Mouse (Mus musculus) testis, adult 2 months (tissue): ENCODE measurements around the gene Ccdc177.
A peak's percentile ranks its signal among the peaks of the same experiment; 100 is the strongest.

ENCODE experiments used
- CTCF ChIP-seq: fragments of 200-500 bp; IDR thresholded peaks from 2 replicates; pipeline ENCODE4 v1.5.1; 2012; ENCODE audit warnings: low read depth, mild to moderate bottlenecking, inconsistent platforms, low read length, moderate library complexity; ENCODE audit not compliant: control insufficient read depth, insufficient read depth, insufficient replicate concordance
- POLR2A ChIP-seq: fragments of 200-500 bp; IDR thresholded peaks from 2 replicates; pipeline ENCODE4 v1.6.1; 2012; ENCODE audit warnings: low read depth, mild to moderate bottlenecking, inconsistent platforms, low read length, moderate library complexity; ENCODE audit not compliant: control insufficient read depth

DNA sequence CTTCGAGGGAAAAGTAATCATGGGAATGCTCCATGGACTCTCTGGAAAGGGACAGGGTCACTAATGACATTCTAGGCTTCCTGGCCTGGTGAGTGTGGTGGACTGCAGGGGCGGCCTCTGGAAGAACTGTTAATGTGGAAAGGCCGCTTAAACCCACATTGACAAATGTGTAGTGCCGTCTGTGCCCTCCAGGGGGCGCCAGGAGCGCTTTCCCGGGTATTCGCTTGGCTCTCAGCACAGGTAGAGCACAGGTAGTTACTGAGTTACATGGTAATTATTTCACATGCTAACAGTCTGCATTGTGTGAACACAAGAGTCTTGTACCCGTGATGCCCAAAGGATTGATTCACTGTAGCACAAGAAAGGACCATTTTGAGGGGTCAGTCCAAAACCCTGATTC is 21.0 kb downstream of the Ccdc177 start:
- TF ChIP-seq CTCF (peak; percentile 95), POLR2A (no peak)
